Mouse (Mus musculus) cortical plate, adult 2 months (tissue): ENCODE results near the gene Wdr27.

Source experiments
- CTCF ChIP-seq: fragments of 200-500 bp; IDR thresholded peaks from 2 replicates; pipeline ENCODE4 v1.5.1; 2011; ENCODE audit warnings: mild to moderate bottlenecking, control low read depth, low read length; ENCODE audit not compliant: insufficient read depth; ENCODE audit errors: extremely low read depth
- POLR2A ChIP-seq: fragments of 200-500 bp; IDR thresholded peaks from 2 replicates; pipeline ENCODE4 v1.6.1; 2011; ENCODE audit warnings: mild to moderate bottlenecking, low read length, control low read depth; ENCODE audit not compliant: insufficient read depth; ENCODE audit errors: extremely low read depth

DNA sequence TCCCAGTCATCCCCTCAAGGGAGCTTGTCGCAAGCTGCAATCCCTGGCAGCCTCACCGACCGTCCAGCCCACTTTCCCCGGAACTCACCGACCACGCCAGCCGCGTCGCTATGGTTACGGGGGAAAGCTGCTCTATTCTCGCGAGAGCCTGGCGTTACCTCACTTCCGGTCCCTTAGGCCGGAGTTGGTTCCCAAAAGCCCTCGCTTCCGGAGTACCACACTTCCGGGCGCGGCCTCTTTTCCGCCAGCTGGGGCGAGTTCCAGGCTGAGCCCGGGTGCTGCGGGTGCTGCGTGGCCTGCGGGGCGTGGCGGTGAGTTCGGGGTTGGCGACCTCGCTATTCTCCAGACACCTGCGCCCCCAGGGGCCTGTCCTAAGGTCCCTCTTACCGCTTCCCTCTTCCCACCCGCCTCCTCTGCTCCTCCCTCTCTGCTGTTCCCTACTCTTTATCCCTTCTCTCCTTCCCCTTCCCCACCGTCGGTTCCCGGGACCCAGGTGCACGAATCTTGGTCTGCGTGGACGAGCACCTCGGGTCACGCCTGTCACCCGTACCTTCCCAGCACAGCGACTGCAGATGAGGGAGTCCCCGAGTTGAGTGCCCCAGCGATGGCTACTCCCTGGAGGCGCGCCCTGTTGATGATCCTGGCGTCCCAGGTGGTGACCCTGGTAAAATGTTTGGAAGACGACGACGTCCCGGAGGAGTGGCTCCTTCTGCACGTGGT is at the start of gene Wdr27, which contains the start of gene 1600012H06Rik:
- TF ChIP-seq POLR2A (peak; percentile 83), CTCF (no peak)
